Mouse (Mus musculus): ENCODE measurements around the gene Phb2.
A peak's percentile ranks its signal among the peaks of the same experiment; 100 is the strongest.

The Phb2 gene

GRCm38 (mm10) chr6:124690517-124690916 is 21.6 kb upstream of the Phb2 start:
- DNase-seq (ENCODE audit: low spot score in 2 of 2), result no peak

GRCm38 (mm10) chr6:124693243-124693981 is 18.7 kb upstream of the Phb2 start:
- DNase-seq (ENCODE audit: low spot score in 2 of 2), result no peak

GRCm38 (mm10) chr6:124694166-124694955 is 17.8 kb upstream of the Phb2 start:
- peak; percentile 46 to 55 for DNase-seq (ENCODE audit: low spot score in 2 of 2)

GRCm38 (mm10) chr6:124696441-124697150 is 15.5 kb upstream of the Phb2 start:
- no peak for DNase-seq (ENCODE audit: low spot score in 2 of 2)

- DNase-seq (ENCODE audit: low spot score in 2 of 2), result no peak
Measured at GRCm38 (mm10) chr6:124698751-124699150, 13.4 kb upstream of the Phb2 start.

GRCm38 (mm10) chr6:124699366-124699765 is 12.8 kb upstream of the Phb2 start:
- no peak for DNase-seq (ENCODE audit: low spot score in 2 of 2)

- peak; percentile 47 to 67 for DNase-seq (ENCODE audit: low spot score in 2 of 2)
Measured at GRCm38 (mm10) chr6:124699962-124700610, 12.1 kb upstream of the Phb2 start.

GRCm38 (mm10) chr6:124701338-124701737 is 10.8 kb upstream of the Phb2 start:
- DNase-seq (ENCODE audit: low spot score in 2 of 2), result peak in 1 of 2 experiments; percentile 23

- DNase-seq (ENCODE audit: low spot score in 2 of 2), result no peak
Measured at GRCm38 (mm10) chr6:124702102-124702783, 9.9 kb upstream of the Phb2 start.

- DNase-seq (ENCODE audit: low spot score in 2 of 2), result peak; percentile 74 to 78
Measured at GRCm38 (mm10) chr6:124702784-124703103, 9.4 kb upstream of the Phb2 start.

- no peak for DNase-seq (ENCODE audit: low spot score in 2 of 2)
Measured at GRCm38 (mm10) chr6:124703789-124704188, 8.3 kb upstream of the Phb2 start.

- no peak for DNase-seq (ENCODE audit: low spot score in 2 of 2)
Measured at GRCm38 (mm10) chr6:124704417-124704816, 7.7 kb upstream of the Phb2 start.

- DNase-seq (ENCODE audit: low spot score in 2 of 2), result no peak
Measured at GRCm38 (mm10) chr6:124706061-124706627, 6.0 kb upstream of the Phb2 start.

GRCm38 (mm10) chr6:124708289-124708889 is 3.7 kb upstream of the Phb2 start:
- no peak for DNase-seq (ENCODE audit: low spot score in 2 of 2)

- no peak for DNase-seq (ENCODE audit: low spot score in 2 of 2)
Measured at GRCm38 (mm10) chr6:124712918-124713317, 782 bp downstream of the Phb2 start.

GRCm38 (mm10) chr6:124716864-124717490 is 4.8 kb downstream of the Phb2 start:
- no peak for DNase-seq (ENCODE audit: low spot score in 2 of 2)

- DNase-seq (ENCODE audit: low spot score in 2 of 2), result no peak
Measured at GRCm38 (mm10) chr6:124717968-124718367, 5.8 kb downstream of the Phb2 start.

- no peak for DNase-seq (ENCODE audit: low spot score in 2 of 2)
Measured at GRCm38 (mm10) chr6:124718703-124719102, 6.6 kb downstream of the Phb2 start.

GRCm38 (mm10) chr6:124719354-124719978 is 7.3 kb downstream of the Phb2 start:
- DNase-seq (ENCODE audit: low spot score in 2 of 2), result no peak

- DNase-seq (ENCODE audit: low spot score in 2 of 2), result no peak
Measured at GRCm38 (mm10) chr6:124720904-124721303, 8.8 kb downstream of the Phb2 start.
